Mouse (Mus musculus) layer of hippocampus, adult 11-12 months (tissue): ENCODE results near the gene Cep128.
A peak's percentile ranks its signal among the peaks of the same experiment; 100 is the strongest.
"Not testable (repeated sequence)": the region's sequence is repeated elsewhere in the genome, so short reads cannot be mapped to it uniquely, and the experiment has no call there.

Experiments
- DNase-seq: peaks from one replicate; pipeline ENCODE4 v3.0.0; 2022; ENCODE audit warnings: low spot score

Cep128 gene

GRCm38 (mm10) chr12:91059704-91060318 lies 324.4 kb downstream of the Cep128 start:
- DNase-seq = no peak

DNA sequence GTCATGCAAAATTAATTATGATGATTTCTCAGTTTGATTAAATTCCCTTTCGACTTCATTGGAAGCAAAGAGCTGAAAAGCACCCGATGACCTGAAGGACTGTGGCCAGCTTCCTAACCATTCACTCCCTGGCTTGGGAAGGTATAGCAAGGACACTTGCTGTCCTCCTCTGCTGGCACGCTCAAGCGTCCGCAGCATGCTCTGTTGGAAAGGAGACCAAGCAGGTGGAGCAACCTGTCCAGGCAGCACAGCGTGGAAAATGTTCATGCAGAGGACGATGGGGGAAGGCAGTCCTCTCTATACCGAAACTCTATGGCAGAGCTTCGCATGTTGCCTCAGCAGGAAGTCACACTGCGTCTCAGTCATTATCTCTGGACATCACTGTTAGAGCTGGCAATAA lies 327.3 kb downstream of the Cep128 start:
- no peak for DNase-seq

DNA sequence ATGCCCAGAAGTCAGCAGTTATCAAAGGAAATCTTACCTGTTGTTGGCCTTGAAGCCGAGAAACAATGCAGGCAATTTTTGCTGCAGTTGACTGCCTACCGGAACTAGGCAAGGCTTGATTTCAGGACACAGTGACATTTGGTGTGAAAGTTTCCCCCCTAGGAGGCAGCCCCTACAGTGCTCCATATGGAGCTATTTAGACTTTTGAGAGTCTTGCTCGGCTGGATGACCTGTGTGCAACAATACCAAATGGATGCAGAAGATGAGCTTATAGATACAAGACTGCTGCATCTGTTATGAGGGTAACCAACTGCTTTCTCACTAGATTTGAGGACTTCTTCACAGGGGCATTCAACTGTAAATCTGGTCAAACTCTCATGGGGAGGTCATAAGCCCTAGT lies 331.9 kb downstream of the Cep128 start:
- DNase-seq = no peak

GRCm38 (mm10) chr12:91050593-91051325 lies 333.4 kb downstream of the Cep128 start:
- peak; percentile 9 for DNase-seq

- no peak for DNase-seq
Observed at GRCm38 (mm10) chr12:91041363-91041762, 342.8 kb downstream of the Cep128 start.

- DNase-seq = no peak
Observed at GRCm38 (mm10) chr12:91040267-91040905, 343.8 kb downstream of the Cep128 start.

DNA sequence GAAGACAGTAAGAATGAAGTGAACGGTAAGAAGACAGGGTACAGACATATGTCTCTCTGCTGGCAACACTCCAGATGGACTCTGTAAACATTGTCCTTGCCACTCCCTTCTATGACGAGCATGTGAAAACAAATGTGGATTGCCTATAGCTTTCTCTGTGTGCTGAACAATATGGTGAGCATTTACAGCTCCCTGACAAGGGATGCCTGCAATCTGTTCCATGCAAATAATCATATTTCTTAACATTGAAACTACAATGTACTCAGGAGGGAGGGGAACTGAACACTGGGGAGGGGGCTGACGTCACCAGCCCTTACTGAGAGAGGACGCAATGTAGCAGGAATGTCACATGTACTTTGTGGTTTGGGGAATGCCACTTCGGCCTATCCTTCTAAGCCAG lies 355.1 kb downstream of the Cep128 start:
- no peak for DNase-seq

DNA sequence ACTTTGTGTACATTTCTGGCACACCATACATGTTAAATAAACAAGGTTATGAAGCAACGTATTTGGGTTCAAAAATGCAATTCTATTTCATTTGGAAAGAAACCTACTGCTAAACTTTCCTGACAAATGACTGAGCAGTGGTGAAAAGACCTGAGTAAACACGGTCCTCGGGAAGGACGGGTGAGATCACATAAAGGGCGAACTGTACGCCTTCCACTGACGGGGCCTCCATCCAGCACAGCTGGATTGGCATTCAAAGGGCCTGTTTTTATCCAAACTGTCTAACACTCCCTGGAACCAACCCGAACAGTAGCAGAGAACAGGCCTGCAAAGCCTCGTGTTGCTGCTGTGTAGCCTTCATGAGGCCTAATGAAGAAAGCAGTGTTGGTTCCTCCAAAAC lies 356.5 kb downstream of the Cep128 start:
- no peak for DNase-seq

DNA sequence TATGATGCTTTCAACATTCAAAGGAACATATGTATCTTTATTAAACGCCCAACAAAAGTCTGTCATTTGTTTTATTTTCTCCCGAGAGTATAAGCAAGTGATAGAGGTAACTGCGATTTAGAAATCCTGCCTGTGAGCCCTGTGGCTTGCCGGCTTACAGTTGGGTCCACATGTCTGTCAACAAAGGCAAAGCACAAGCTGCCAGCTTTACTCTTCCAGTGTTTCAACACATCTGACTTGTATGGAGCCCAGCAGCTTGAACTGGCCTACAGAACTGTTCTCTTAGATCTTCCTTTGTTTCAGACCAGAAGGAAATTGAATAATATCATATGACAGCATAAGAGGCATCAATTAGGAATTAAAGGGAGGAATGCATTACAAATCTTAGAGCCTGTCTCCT lies 357.1 kb downstream of the Cep128 start:
- DNase-seq = no peak

GRCm38 (mm10) chr12:91015075-91015474 lies 369.1 kb downstream of the Cep128 start:
- DNase-seq = no peak

DNA sequence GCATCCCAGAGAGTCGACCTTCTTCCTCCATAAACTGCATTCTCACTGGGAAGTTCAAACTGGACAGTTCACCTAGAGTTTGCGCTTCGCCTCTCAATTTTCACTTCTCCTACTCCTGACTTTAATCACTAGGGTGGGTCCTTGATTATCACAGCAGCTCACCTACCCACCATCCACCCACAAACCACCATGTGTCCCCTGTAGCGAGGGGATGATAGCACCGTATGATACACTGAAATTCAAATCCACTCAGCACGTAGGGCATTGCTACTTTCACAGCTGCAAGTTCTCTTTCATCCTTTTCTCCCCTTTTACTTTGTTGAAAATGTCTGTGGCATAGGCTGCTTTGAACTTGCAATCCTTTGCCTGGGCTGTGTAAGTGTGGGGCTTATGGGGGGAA lies 371.2 kb downstream of the Cep128 start:
- no peak for DNase-seq

DNA sequence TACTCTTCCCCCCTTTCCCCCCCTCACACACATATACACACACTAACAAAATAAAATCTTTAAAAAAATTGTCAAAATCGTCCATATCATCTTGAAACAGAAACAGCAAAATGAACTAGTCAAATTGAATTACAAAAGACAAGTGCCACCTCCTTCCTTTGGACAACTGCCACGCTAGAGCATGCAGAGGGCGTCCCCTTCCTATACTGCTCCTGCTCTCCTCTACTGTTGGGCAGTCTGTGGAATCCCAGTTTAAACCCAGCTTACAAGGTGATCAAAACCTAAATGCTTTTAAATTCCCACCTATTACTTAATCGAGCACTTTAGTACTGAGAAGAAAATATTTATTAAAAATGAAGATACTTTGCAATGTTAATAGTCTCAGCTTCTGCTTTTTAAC lies 372.0 kb downstream of the Cep128 start:
- DNase-seq = no peak

- no peak for DNase-seq
Observed at GRCm38 (mm10) chr12:91008736-91009135, 375.5 kb downstream of the Cep128 start.

DNA sequence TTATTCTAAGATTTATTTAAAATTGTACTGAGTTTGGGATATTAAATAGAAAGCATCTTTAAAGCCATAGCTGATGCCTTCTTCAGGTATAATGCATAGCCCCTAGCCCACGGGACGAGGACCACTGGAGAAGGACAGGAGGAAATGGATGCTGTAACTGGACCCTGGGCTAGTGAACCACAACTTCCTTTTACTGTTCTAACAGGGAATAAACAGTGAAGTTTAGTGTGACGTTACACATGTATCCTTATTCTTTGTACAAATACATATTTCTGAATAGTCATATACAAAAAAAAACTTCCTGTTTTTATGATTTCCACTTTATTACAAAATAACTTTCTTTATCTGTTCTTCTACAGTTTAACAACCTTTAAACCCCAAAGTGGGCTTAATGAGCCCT lies 376.0 kb downstream of the Cep128 start:
- DNase-seq = no peak

- no peak for DNase-seq
Observed at GRCm38 (mm10) chr12:90997539-90997938, 386.7 kb downstream of the Cep128 start.

DNA sequence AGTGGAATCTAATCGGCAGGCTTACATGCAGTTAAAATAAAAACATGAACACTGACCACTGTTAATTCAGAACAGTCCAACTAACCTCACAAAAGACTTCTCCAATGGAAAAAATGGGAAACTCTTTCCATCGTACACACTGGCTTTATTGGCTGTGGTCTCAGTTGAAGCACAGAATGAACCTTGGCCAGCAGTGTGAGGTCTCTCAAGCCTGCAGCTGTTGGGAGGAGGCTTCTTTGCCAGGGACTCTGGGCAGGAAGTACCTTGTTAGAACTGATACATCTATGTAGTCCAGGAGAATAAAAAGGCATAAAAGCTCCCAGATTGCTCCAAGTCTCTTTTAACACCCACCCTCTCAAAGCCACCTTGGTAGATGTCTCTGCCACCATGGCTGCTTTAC lies 390.9 kb downstream of the Cep128 start:
- no peak for DNase-seq

DNA sequence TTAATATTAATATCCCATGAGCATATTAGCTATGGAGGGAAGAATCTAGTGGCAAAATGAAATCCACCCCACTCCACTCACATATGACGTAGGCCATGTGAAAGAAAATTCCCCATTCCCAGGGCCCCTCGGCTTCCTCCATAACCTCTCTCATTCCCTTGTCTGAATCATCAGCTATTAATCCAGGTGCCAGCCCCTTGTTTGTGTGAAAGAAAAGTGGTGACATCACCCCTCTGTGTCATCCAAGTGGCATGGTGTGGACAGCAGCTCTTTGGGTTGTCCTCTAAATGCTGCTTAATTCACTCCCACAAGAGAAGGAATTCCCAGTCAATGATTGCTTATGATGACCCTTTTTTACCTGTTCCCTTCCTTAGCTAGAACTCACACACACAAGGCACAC lies 396.4 kb downstream of the Cep128 start:
- DNase-seq = no peak

DNA sequence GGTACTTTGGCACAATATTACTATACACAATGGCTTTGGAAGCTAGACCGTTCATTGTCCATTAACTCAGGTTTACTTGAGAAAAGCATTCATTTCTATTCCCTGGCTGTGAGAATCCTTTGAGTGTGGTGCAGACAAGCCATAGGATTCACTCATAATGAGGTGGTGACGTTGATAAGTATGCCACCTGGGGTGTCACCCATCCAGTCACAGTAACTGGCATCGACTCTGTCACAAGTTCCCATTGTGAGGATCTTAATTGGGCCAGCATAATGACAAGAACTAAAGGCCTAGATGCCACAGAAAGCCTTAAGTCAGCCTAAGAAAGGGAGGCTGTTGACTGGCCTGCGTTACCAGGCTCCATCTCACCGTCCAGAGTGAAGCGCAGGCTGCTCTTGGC lies 396.9 kb downstream of the Cep128 start:
- DNase-seq = no peak

GRCm38 (mm10) chr12:90982018-90982417 lies 402.2 kb downstream of the Cep128 start:
- no peak for DNase-seq

DNA sequence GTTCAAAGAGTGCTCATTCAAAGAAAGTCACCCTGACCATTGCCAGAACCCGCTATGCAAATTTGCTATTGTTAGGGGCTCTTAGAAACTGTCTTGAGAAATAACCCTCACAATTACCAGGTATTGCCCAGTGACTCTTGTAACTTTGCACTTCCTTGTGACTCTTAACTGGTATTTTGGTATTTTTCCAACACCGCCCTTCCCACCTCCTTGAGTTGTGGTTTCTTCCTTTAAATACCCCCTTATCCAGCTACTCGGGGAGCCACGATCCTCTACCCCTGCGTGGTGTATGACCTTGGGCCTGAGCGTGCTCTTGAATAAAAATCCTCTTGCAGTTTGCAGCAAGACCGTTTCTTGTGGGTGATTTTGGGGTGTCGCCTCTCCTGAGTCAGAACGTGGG lies 407.8 kb downstream of the Cep128 start:
- not testable (repeated sequence) for DNase-seq

GRCm38 (mm10) chr12:90975429-90975828 lies 408.8 kb downstream of the Cep128 start:
- DNase-seq = no peak

DNA sequence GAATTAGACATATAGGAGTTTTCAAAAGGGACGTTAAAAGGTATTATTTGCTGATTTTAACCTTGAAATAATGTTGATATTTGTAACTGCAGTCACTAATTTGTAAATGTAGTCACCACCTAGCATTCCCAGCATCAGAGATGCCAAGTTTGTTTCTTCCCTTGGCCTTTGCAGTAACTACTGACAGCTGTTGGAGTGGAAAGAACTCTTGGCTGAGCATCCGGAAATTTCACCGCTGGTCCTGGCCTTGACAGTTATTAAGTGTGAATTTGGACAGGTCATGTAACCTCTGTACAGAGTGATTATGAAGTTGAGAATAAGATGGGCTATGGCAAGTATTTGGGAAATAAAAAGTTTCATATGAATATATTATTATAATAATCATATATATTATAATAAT lies 413.1 kb downstream of the Cep128 start:
- DNase-seq = no peak

- DNase-seq = no peak
Observed at GRCm38 (mm10) chr12:90961386-90962017, 422.7 kb downstream of the Cep128 start.
